Mouse (Mus musculus): ENCODE data around the gene Mei1. TPM values are rescaled to one million over a fixed set of nuclear protein-coding genes. Genes with fewer than 3 reads are reported as not detected.

The Mei1 gene
- polyA plus RNA-seq, 1 experiment from 2014 or later, result 0.04 TPM

GRCm38 (mm10) chr15:82047080-82047883 lies 22.5 kb upstream of the Mei1 start, which contains the start of gene Snu13:
Gene Snu13 (minus strand): TSS chr15:82047598.
- Histone ChIP-seq H3K4me2 (peak within 1 kb of the TSS; percentile 98), H3K4me1 (peaks cover 32% of the 10 kb centered on the region), H3K36me3 (ENCODE audit: poor library complexity, severe bottlenecking) (peaks cover 17% of the 10 kb centered on the region), H3K27me3 (no peaks in the 10 kb centered on the region), H3K9ac (peak within 1 kb of the TSS; percentile 97), H3K27ac (peak within 1 kb of the TSS; percentile 88), H3K9me3 (replicated peaks) (no peaks in the 10 kb centered on the region), H3K4me3 (peak within 1 kb of the TSS; percentile 100)
- under 1% methylated on average over 72 of the region's 74 CpGs for WGBS
- ATAC-seq, result peak; percentile 93

GRCm38 (mm10) chr15:82052544-82052943 lies 17.3 kb upstream of the Mei1 start:
- H3K36me3 ChIP-seq (ENCODE audit: poor library complexity, severe bottlenecking), result no peaks in the 10 kb centered on the region
- peaks cover 6% of the 10 kb centered on the region; the same call in 1 of the 2 replicates for H3K4me1 ChIP-seq
- H3K9ac ChIP-seq, result no peak overlapping the region
- no peaks in the 10 kb centered on the region; the same call in 1 of the 2 replicates for H3K27me3 ChIP-seq
- H3K4me2 ChIP-seq, result no peak overlapping the region
- H3K9me3 ChIP-seq (replicated peaks), result no peaks in the 10 kb centered on the region
- 76% methylated on average over 5 of the region's 5 CpGs for WGBS
- H3K4me3 ChIP-seq, result no peak overlapping the region
- H3K27ac ChIP-seq, result no peak overlapping the region
- ATAC-seq, result no peak

GRCm38 (mm10) chr15:82058719-82059201 lies 11.0 kb upstream of the Mei1 start, which contains the start of gene 4930407I10Rik:
Gene 4930407I10Rik (plus strand): TSS chr15:82059151.
- Histone ChIP-seq H3K4me1 (no peaks in the 10 kb centered on the region), H3K36me3 (ENCODE audit: poor library complexity, severe bottlenecking) (no peaks in the 10 kb centered on the region), H3K27me3 (peaks cover 4% of the 10 kb centered on the region), H3K9ac (no peak within 1 kb of the TSS), H3K9me3 (replicated peaks) (no peaks in the 10 kb centered on the region), H3K4me2 (no peak within 1 kb of the TSS), H3K4me3 (no peak within 1 kb of the TSS), H3K27ac (no peak within 1 kb of the TSS)
- ATAC-seq, result no peak
- WGBS, result 84% methylated on average over 1 of the region's 1 CpGs

GRCm38 (mm10) chr15:82063909-82064308 lies 5.9 kb upstream of the Mei1 start:
- Histone ChIP-seq H3K4me1 (no peaks in the 10 kb centered on the region), H3K4me3 (no peak overlapping the region), H3K36me3 (ENCODE audit: poor library complexity, severe bottlenecking) (no peaks in the 10 kb centered on the region), H3K9me3 (replicated peaks) (no peaks in the 10 kb centered on the region), H3K9ac (no peak overlapping the region), H3K4me2 (no peak overlapping the region), H3K27ac (no peak overlapping the region), H3K27me3 (peaks cover 31% of the 10 kb centered on the region)
- WGBS, result 65% methylated on average over 14 of the region's 14 CpGs
- no peak for ATAC-seq

- Histone ChIP-seq H3K36me3 (ENCODE audit: poor library complexity, severe bottlenecking) (no peaks in the 10 kb centered on the region), H3K4me3 (no peak overlapping the region), H3K4me2 (no peak overlapping the region), H3K27ac (no peak overlapping the region), H3K27me3 (peaks cover 47% of the 10 kb centered on the region), H3K9me3 (replicated peaks) (0 out of 2 replicates have a peak, but pooled peaks cover 3% of the 10 kb centered on the region), H3K4me1 (peaks cover 4% of the 10 kb centered on the region), H3K9ac (no peak overlapping the region)
- 19% methylated on average over 7 of the region's 7 CpGs for WGBS
- ATAC-seq, result no peak
Observed at GRCm38 (mm10) chr15:82065511-82065910, 4.3 kb upstream of the Mei1 start.

GRCm38 (mm10) chr15:82071816-82072469 lies 2.1 kb downstream of the Mei1 start:
- 93% methylated on average over 26 of the region's 26 CpGs for whole genome bisulfite sequencing
- Histone ChIP-seq H3K4me2 (no peak overlapping the region), H3K4me3 (no peak overlapping the region), H3K9me3 (replicated peaks) (0 out of 2 replicates have a peak, but pooled peaks cover 3% of the 10 kb centered on the region), H3K27ac (no peak overlapping the region), H3K9ac (no peak overlapping the region), H3K27me3 (peaks cover 45% of the 10 kb centered on the region), H3K36me3 (ENCODE audit: poor library complexity, severe bottlenecking) (no peaks in the 10 kb centered on the region), H3K4me1 (peaks cover 4% of the 10 kb centered on the region)
- no peak for ATAC-seq

- no peak for ATAC-seq
- Histone ChIP-seq H3K36me3 (ENCODE audit: poor library complexity, severe bottlenecking) (no peaks in the 10 kb centered on the region), H3K9ac (no peak overlapping the region), H3K4me1 (peaks cover 4% of the 10 kb centered on the region), H3K4me2 (no peak overlapping the region), H3K27ac (no peak overlapping the region), H3K27me3 (peaks cover 35% of the 10 kb centered on the region), H3K9me3 (replicated peaks) (0 out of 2 replicates have a peak, but pooled peaks cover 3% of the 10 kb centered on the region), H3K4me3 (no peak overlapping the region)
- WGBS, result 86% methylated on average over 7 of the region's 7 CpGs
Observed at GRCm38 (mm10) chr15:82073490-82073889, 3.7 kb downstream of the Mei1 start.

GRCm38 (mm10) chr15:82079883-82080282 lies 10.1 kb downstream of the Mei1 start:
- WGBS, result 69% methylated on average over 10 of the region's 10 CpGs
- H3K4me3 ChIP-seq, result no peak overlapping the region
- no peaks in the 10 kb centered on the region for H3K4me1 ChIP-seq
- no peak overlapping the region for H3K27ac ChIP-seq
- H3K27me3 ChIP-seq, result no peaks in the 10 kb centered on the region
- no peaks in the 10 kb centered on the region for H3K36me3 ChIP-seq (ENCODE audit: poor library complexity, severe bottlenecking)
- ATAC-seq, result no peak
- no peaks in the 10 kb centered on the region for H3K9me3 ChIP-seq (replicated peaks)
- H3K4me2 ChIP-seq, result no peak overlapping the region
- H3K9ac ChIP-seq, result no peak overlapping the region

- 33% methylated on average over 7 of the region's 7 CpGs for WGBS
- H3K36me3 ChIP-seq (ENCODE audit: poor library complexity, severe bottlenecking), result no peaks in the 10 kb centered on the region
- H3K9ac ChIP-seq, result no peak overlapping the region
- ATAC-seq, result no peak
- H3K4me2 ChIP-seq, result no peak overlapping the region
- H3K27ac ChIP-seq, result no peak overlapping the region
- no peaks in the 10 kb centered on the region for H3K9me3 ChIP-seq (replicated peaks)
- H3K4me3 ChIP-seq, result no peak overlapping the region
- H3K4me1 ChIP-seq, result no peaks in the 10 kb centered on the region
- no peaks in the 10 kb centered on the region for H3K27me3 ChIP-seq
Observed at GRCm38 (mm10) chr15:82081161-82081560, 11.4 kb downstream of the Mei1 start.

GRCm38 (mm10) chr15:82085606-82086005 lies 15.8 kb downstream of the Mei1 start:
- Histone ChIP-seq H3K4me2 (no peak overlapping the region), H3K4me3 (no peak overlapping the region), H3K36me3 (ENCODE audit: poor library complexity, severe bottlenecking) (no peaks in the 10 kb centered on the region), H3K9ac (no peak overlapping the region), H3K9me3 (replicated peaks) (no peaks in the 10 kb centered on the region), H3K4me1 (no peaks in the 10 kb centered on the region), H3K27ac (no peak overlapping the region), H3K27me3 (no peaks in the 10 kb centered on the region)
- no peak for ATAC-seq
- WGBS, result 88% methylated on average over 9 of the region's 9 CpGs

GRCm38 (mm10) chr15:82086131-82086530 lies 16.3 kb downstream of the Mei1 start:
- no peaks in the 10 kb centered on the region for H3K9me3 ChIP-seq (replicated peaks)
- H3K9ac ChIP-seq, result no peak overlapping the region
- no peak overlapping the region for H3K27ac ChIP-seq
- no peak for ATAC-seq
- no peak overlapping the region for H3K4me3 ChIP-seq
- no peaks in the 10 kb centered on the region for H3K36me3 ChIP-seq (ENCODE audit: poor library complexity, severe bottlenecking)
- no peaks in the 10 kb centered on the region for H3K4me1 ChIP-seq
- H3K27me3 ChIP-seq, result no peaks in the 10 kb centered on the region
- WGBS, result 83% methylated on average over 12 of the region's 12 CpGs
- no peak overlapping the region for H3K4me2 ChIP-seq

GRCm38 (mm10) chr15:82087266-82087665 lies 17.5 kb downstream of the Mei1 start:
- Histone ChIP-seq H3K4me2 (no peak overlapping the region), H3K4me1 (no peaks in the 10 kb centered on the region), H3K9ac (no peak overlapping the region), H3K9me3 (replicated peaks) (no peaks in the 10 kb centered on the region), H3K27ac (no peak overlapping the region), H3K27me3 (no peaks in the 10 kb centered on the region), H3K36me3 (ENCODE audit: poor library complexity, severe bottlenecking) (no peaks in the 10 kb centered on the region), H3K4me3 (no peak overlapping the region)
- WGBS, result 9% methylated on average over 10 of the region's 10 CpGs
- no peak for ATAC-seq
